Mouse (Mus musculus): ENCODE results near the gene Diras2.

DNA sequence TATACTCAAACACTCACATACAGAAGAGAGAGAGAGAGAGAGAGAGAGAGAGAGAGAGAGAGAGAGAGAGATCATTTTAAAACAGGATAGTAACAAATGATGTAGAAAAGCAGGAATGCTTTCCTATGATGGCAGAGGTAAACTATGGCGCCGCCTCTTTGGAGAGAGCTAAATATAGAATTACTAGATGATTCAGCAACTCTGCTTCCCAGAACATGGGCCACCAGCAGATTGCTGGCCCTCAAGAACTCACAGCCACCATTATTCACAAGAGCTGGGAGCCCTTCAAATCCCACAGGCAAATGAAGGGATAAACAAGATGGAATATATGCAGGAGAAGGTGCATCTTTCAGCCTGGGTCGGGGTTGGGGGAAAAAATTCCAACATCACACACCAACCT, 15.0 kb downstream of the Diras2 start:
- no peak for TF ChIP-seq CTCF (IDR thresholded peaks at IDR 0.05; ENCODE audit: low read depth, low read length)
- TF ChIP-seq GATA1 (IDR thresholded peaks at IDR 0.05; ENCODE audit: borderline replicate concordance, low read length): no peak
- TF ChIP-seq TAL1 (conservative IDR thresholded peaks at IDR 0.05; ENCODE audit: low read depth, low read length): no peak
- TF ChIP-seq POLR2AphosphoS5 (IDR thresholded peaks at IDR 0.05; ENCODE audit: insufficient replicate concordance, low read depth, low read length): no peak
- TF ChIP-seq GATA2 (IDR thresholded peaks at IDR 0.05; ENCODE audit: borderline replicate concordance, low read depth, low read length): no peak
